Mouse (Mus musculus) left cerebral cortex, postnatal 14 days (tissue): ENCODE measurements around the gene Olfr668. TPM values are rescaled to one million over a fixed set of nuclear protein-coding genes. Genes with fewer than 3 reads are reported as not detected.
"Not testable (repeated sequence)": the region's sequence is repeated elsewhere in the genome, so short reads cannot be mapped to it uniquely, and the experiment has no call there.

Source experiments
- DNase-seq, 2 experiments: peaks; one replicate each; pipeline ENCODE4 v3.0.0; 2021 to 2022; ENCODE audit warnings: low spot score in 2 of 2, mixed read lengths in 1 of 2
- intact Hi-C: fragments of 180-260 bp; cut with DNase I; formaldehyde crosslinking; loops from one replicate; pipeline ENCODE4 v1.15.1; 2025
- long read RNA-seq, 2 experiments: library from polyadenylated mRNA; stranded (forward); transcript quantifications; one replicate each; pipeline ENCODE4 v2.0.0; 2021
- total RNA-seq, 2 experiments: library from RNA; stranded (reverse); gene quantifications; 2 replicates each; pipeline ENCODE4 v1.2.3; 2021

Olfr668 gene
- total RNA-seq: not detected
- long read RNA-seq, experiment 1: 0 reads
- long read RNA-seq, experiment 2: 0 reads

DNA sequence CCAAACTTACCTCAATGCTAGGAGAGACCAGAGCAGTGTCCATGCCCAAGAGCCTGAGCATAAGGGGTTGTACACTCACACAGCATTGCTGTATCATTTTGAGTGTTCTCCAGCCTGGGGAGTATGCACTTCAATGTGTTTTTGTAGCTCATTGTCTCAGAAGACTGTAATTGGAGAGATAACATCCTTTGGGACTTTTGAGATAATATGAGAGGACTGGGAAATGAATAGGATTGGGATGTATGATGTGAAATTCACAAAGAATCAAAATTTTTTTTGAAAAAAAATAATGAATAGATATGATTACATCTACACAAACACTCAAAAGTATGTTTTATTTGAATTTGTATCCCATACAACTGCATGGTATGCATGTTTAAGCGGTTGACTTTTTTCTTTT lies at the start of gene Olfr668:
Gene Olfr668 (minus strand): TSS at position 101 of the 400 bp plus-strand sequence.
- intact Hi-C loops: no loop called here

DNA sequence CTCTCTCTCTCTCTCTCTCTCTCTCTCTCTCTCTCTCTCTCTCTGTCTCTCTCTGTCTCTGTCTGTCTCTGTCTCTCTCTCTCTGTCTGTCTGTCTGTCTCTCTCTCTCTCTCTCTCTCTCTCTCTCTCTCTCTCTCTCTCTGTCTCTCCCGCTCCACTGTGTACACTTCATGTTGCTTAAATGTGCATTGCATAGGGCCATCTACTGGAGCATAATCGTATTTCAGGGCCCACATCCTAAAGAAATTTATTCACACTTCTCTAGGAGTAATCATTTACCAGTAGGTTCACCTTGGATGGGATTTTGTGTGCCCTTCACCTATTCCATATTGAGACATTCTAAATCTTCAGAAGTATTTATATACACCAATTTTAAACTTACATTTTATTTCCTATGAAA lies 44.6 kb upstream of the Olfr668 start:
- intact Hi-C loops: not testable (repeated sequence)
- DNase-seq: peak in 1 of 2 experiments; percentile 3

More for the DNA sequence above, at the start of gene Olfr668:
- no peak for DNase-seq

GRCm38 (mm10) chr7:104962520-104962919 lies 34.7 kb upstream of the Olfr668 start, which contains the start of gene Olfr670:
TSS of gene Olfr670 (minus strand) at chr7:104962620.
- intact Hi-C loops: no loop called here
- DNase-seq: no peak

DNA sequence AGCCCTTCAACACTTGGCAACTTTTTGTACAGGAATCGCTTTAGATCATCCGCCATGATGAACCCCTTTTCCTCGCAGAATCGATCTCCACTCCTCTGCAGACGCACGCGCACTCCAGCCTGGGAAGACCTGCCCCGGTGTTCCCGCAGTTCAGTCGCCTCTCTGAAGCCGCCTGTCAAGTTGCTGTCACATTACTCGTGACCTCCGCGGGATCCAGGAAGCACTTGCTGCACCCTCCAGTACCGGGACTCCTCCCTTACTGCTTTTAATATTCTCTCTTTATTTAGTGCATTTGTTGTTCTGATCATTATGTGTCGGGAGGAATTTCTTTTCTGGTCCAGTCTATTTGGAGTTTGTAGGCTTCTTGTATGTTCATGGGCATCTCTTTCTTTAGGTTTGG lies 22.4 kb upstream of the Olfr668 start:
- DNase-seq, intact Hi-C loops: not testable (repeated sequence)

DNA sequence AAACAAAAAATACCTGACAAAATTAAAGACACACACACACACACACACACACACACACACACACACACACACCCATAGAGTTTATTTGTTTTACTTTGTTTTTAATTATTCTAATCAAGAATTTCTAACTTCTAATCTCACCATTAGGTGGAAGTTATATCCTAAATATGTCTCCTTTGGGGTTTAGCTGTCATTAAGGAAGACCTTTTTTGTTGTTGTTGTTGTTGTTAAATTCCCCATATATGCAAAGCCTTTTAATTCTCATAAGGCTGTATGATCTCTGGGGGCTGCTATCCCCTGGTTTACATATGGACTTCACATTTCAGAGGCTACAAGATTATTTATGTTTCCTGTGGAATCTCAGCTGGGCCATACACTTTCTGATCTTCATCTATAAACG lies 6.1 kb upstream of the Olfr668 start, which contains the start of gene Olfr669:
Gene Olfr669 (plus strand): TSS at position 301 of the 400 bp plus-strand sequence.
- intact Hi-C loops: no loop called here
- no peak for DNase-seq

DNA sequence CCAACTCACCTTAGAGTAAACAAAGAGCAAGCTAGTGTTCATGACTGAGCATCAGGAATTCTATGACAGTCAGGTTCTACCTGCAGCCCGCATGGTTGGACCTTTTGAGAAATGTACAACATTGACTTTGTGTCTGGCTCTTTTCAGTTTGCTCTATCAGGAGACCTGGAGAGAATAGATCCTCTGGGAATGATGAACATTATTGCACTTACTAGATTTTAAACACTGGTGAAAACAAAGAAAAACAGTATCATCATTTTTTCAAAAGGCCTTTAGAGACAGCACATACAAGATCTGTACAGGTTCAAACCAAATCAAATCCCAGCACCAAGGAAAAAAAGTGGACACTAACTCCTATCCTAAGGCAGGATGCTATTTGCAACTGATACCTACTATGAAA lies 6.5 kb downstream of the Olfr668 start, which contains the start of gene Olfr667:
Gene Olfr667 (minus strand): TSS at position 101 of the 400 bp plus-strand sequence.
- DNase-seq: no peak
- intact Hi-C loops: no loop called here

- no peak for DNase-seq
- intact Hi-C loops: no loop called here
Observed at GRCm38 (mm10) chr7:104895852-104896251, 32.0 kb downstream of the Olfr668 start, which contains the start of gene Olfr666. TSS of gene Olfr666 (minus strand) at chr7:104895952.

- no peak for DNase-seq
- intact Hi-C loops: no loop called here
Observed at GRCm38 (mm10) chr7:104877731-104878130, 50.1 kb downstream of the Olfr668 start, which contains the start of gene Olfr665. TSS of gene Olfr665 (plus strand) at chr7:104878031.

Other genes with a start within 250 kb of the Olfr668 start
- not detected for gene Olfr661, start 241.6 kb downstream of the Olfr668 start, total RNA-seq
- not detected for gene Usp17le, start 150.6 kb downstream of the Olfr668 start, total RNA-seq
- not detected for gene Usp17lb, start 85.5 kb downstream of the Olfr668 start, total RNA-seq
- not detected for gene Usp17la, start 71.0 kb downstream of the Olfr668 start, total RNA-seq
- not detected for gene Olfr665, start 50.0 kb downstream of the Olfr668 start, total RNA-seq
- not detected for gene Olfr666, start 32.1 kb downstream of the Olfr668 start, total RNA-seq
- not detected for gene Olfr667, start 6.6 kb downstream of the Olfr668 start, total RNA-seq
- gene Olfr669, start 6.2 kb upstream of the Olfr668 start, total RNA-seq: not detected
- not detected for gene Olfr670, start 34.6 kb upstream of the Olfr668 start, total RNA-seq
- gene Olfr671, start 51.1 kb upstream of the Olfr668 start, total RNA-seq: not detected
- not detected for gene Olfr672, start 74.0 kb upstream of the Olfr668 start, total RNA-seq
- not detected for gene Olfr675, start 100.4 kb upstream of the Olfr668 start, total RNA-seq
- not detected for gene Olfr676, start 104.6 kb upstream of the Olfr668 start, total RNA-seq
- not detected for gene Olfr677, start 123.3 kb upstream of the Olfr668 start, total RNA-seq
- gene Olfr678, start 136.4 kb upstream of the Olfr668 start, total RNA-seq: not detected
- gene Olfr679, start 153.1 kb upstream of the Olfr668 start, total RNA-seq: not detected
- not detected for gene Olfr680-ps1, start 164.8 kb upstream of the Olfr668 start, total RNA-seq
- not detected for gene Olfr681, start 188.8 kb upstream of the Olfr668 start, total RNA-seq
- not detected for gene Olfr683, start 219.0 kb upstream of the Olfr668 start, total RNA-seq
- gene Olfr684, start 235.6 kb upstream of the Olfr668 start, total RNA-seq: not detected